Mouse (Mus musculus): ENCODE measurements at regions not wholly inside any gene's neighbourhood (a gene's known extent, or its start where the extent isn't known, plus 50 kb on each side); places are given as distances from the start of the nearest gene placed in this dataset.

DNA sequence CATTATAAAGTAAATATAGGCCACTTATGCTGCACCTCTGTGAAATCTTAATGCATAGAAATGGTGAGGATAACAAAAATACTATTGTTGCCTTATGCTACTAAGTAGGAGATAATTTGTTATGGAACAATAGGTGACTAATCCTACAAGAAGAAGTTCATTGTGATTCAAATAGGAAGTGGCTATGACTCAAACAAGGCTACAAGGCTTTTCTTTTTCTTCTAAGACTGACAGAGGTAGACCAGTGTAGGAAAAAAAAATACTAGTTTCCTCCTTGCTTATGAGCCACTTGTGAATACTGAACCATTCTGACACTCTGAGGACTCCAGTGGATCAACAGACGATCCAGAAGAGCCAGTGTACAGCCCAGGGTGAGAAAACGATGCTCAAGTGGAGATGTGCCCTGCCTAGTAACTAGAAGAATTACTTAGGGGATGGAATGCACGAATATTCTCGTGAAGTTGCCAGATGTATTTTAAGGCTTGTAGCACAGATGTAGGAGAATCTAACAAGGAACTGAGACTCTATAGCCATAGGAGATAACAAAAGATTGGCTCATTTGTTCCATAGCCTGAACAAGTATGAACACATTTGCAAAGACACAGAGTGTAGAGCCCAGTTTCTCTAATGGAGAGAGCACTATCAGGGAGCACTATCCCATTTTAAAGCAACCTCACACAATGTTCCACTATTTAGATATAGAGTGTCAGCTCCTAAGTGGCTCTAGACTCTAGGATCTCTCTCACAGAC lies 60.3 kb downstream of the Fzd1 start:
- Histone ChIP-seq H3K27me3 (ENCODE audit: insufficient read depth, poor library complexity, severe bottlenecking) (no peaks in the 10 kb centered on the region), H3K4me1 (replicated peaks) (no peaks in the 10 kb centered on the region), H3K4me3 (no peak overlapping the region), H3K9me3 (0 out of 2 replicates have a peak, but pooled peaks cover 4% of the 10 kb centered on the region), H3K36me3 (no peaks in the 10 kb centered on the region), H3K27ac (no peak overlapping the region)
- DNase-seq (ENCODE audit: low spot score) = no peak
- 86% methylated on average over 4 of the region's 4 CpGs for WGBS

DNA sequence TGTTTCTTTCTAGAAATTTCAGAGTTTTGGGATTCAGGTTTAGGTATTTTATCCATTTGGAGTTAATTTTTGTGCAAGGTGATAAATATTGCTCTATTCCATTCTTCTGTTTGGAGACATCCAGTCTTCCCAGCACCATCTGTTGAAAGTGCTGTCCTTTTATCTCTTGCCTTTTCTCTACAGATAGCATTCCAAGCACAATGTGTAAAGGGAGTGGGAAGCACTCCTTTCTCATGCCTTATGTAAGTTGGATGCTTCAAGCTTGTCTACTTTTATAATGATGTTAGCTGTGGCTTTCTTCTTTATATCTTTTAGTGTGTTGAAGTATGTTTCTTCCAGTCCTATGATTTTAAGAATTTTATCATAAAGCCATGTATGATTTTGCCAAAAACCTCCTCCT lies 61.1 kb downstream of the Fzd1 start:
- no peaks in the 10 kb centered on the region for H3K36me3 ChIP-seq
- no peak overlapping the region for H3K4me3 ChIP-seq
- 0 out of 2 replicates have a peak, but pooled peaks cover 4% of the 10 kb centered on the region for H3K9me3 ChIP-seq
- no peaks in the 10 kb centered on the region for H3K27me3 ChIP-seq (ENCODE audit: insufficient read depth, poor library complexity, severe bottlenecking)
- no peak overlapping the region for H3K27ac ChIP-seq
- no peaks in the 10 kb centered on the region for H3K4me1 ChIP-seq (replicated peaks)
- DNase-seq (ENCODE audit: low spot score) = no peak

DNA sequence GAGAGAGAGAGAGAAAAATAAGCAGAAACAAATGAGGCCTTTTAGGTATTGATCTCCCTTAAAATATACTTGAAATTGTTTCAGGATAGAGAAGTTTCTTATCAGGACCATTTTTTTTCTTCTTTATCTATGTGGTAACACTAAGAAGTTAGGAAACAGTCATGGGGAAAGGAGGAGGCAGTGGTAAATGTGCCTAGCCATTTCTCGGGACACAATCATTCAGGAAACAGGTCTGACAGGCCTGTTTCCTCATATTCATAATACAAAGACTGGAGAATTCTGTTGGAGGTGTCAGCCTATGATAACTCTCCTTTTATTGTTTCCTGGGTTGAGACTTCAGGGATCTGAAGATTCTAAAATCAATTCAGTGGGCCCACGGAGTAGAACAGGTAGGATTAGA lies 68.7 kb downstream of the Fzd1 start:
- no peak overlapping the region for H3K4me3 ChIP-seq
- WGBS = 87% methylated on average over 2 of the region's 2 CpGs
- H3K27me3 ChIP-seq (ENCODE audit: insufficient read depth, poor library complexity, severe bottlenecking) = no peaks in the 10 kb centered on the region
- H3K36me3 ChIP-seq = no peaks in the 10 kb centered on the region
- no peaks in the 10 kb centered on the region for H3K4me1 ChIP-seq (replicated peaks)
- no peak for DNase-seq (ENCODE audit: low spot score)
- H3K27ac ChIP-seq = no peak overlapping the region
- no peaks in the 10 kb centered on the region for H3K9me3 ChIP-seq

DNA sequence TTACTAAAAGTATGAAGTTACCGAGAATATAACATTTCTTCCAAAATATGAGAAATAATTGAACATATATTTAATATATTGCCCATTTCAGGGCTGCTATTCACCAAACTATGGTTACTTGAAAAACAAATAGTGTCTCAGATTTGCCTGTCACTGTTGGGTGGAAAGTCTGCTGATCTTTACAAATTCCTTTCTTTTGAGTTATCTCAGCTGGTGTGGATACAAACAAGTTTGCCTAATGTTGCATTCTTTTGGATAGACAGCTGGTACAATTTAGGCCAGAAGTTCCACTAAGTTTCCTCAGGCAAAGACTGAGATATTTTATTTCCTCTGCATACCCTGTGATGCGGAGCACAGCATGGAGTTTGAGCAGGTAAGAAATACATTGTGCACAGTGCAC lies 82.5 kb downstream of the Fzd1 start:
- Histone ChIP-seq H3K9me3 (no peaks in the 10 kb centered on the region), H3K27ac (no peak overlapping the region), H3K4me1 (replicated peaks) (no peaks in the 10 kb centered on the region), H3K36me3 (no peaks in the 10 kb centered on the region), H3K4me3 (no peak overlapping the region), H3K27me3 (ENCODE audit: insufficient read depth, poor library complexity, severe bottlenecking) (no peaks in the 10 kb centered on the region)
- DNase-seq (ENCODE audit: low spot score) = no peak
- WGBS = 92% methylated on average over 2 of the region's 2 CpGs

DNA sequence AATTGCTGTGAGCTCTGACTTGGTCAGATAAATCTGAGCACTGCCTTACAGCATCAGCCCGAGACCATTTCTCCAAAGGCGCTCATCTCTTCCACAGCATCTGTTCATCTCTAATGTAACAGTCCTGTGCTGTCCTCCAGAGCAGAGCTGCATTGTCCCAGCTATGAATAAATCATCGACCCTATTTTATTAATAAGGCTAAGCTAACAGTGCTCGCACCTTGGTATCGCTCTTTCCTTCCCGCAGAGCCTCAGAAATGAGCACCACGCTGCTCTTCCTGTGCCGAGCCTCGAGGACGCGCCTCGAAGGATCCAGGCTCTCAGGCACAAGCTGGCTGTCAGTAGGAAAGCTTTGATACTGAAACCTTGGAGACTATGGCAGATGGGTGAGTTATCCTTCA lies 91.5 kb downstream of the Fzd1 start:
- Histone ChIP-seq H3K4me3 (no peak overlapping the region), H3K9me3 (no peaks in the 10 kb centered on the region), H3K27ac (no peak overlapping the region), H3K36me3 (no peaks in the 10 kb centered on the region), H3K27me3 (ENCODE audit: insufficient read depth, poor library complexity, severe bottlenecking) (no peaks in the 10 kb centered on the region), H3K4me1 (replicated peaks) (0 out of 2 replicates have a peak, but pooled peaks cover 5% of the 10 kb centered on the region)
- DNase-seq (ENCODE audit: low spot score) = no peak
- 77% methylated on average over 12 of the region's 12 CpGs for WGBS

DNA sequence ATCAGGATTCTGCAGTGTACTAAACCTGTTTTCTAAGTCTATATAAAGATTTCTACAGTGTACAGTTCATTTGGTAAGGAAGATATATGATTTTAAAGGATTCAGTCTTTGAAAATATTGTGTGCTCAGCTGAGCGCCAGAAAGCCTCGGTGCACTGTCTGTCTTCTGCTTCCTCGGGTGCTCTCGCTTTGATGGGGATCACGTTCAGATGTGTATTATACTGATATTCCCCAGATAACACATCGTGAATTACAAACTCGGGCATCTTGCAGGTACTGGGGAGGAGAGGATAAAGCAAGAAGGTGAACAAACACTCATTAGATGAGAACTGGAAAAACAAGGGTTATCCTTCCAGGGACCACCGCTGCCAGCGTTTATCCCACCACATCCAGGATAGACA lies 91.9 kb downstream of the Fzd1 start:
- 86% methylated on average over 9 of the region's 9 CpGs for WGBS
- 0 out of 2 replicates have a peak, but pooled peaks cover 6% of the 10 kb centered on the region for H3K4me1 ChIP-seq (replicated peaks)
- no peak overlapping the region for H3K4me3 ChIP-seq
- H3K36me3 ChIP-seq = no peaks in the 10 kb centered on the region
- no peak for DNase-seq (ENCODE audit: low spot score)
- no peaks in the 10 kb centered on the region for H3K9me3 ChIP-seq
- H3K27ac ChIP-seq = no peak overlapping the region
- no peaks in the 10 kb centered on the region for H3K27me3 ChIP-seq (ENCODE audit: insufficient read depth, poor library complexity, severe bottlenecking)

DNA sequence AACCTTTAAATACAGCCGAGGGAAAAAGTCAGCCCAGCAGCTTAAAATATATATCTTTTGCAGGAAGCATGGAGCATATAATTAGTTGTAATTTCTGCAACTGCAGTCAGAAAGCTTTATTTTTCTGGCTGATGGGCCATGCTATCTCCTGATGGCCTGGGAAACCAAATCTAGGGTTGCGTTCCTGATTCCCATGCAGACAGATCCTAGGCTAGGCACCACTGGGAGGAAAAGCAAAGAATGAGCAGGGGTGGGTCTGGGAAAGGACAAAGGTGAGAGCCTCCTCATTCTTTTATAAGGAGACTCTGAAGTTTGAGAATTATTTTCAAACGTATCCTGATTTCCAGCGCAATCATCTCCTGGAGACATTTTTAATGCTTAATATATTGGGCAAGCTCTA lies 92.9 kb downstream of the Fzd1 start:
- Histone ChIP-seq H3K36me3 (no peaks in the 10 kb centered on the region), H3K4me1 (replicated peaks) (0 out of 2 replicates have a peak, but pooled peaks cover 6% of the 10 kb centered on the region), H3K4me3 (no peak overlapping the region), H3K9me3 (no peaks in the 10 kb centered on the region), H3K27me3 (ENCODE audit: insufficient read depth, poor library complexity, severe bottlenecking) (no peaks in the 10 kb centered on the region), H3K27ac (no peak overlapping the region)
- WGBS = 88% methylated on average over 4 of the region's 4 CpGs
- no peak for DNase-seq (ENCODE audit: low spot score)

DNA sequence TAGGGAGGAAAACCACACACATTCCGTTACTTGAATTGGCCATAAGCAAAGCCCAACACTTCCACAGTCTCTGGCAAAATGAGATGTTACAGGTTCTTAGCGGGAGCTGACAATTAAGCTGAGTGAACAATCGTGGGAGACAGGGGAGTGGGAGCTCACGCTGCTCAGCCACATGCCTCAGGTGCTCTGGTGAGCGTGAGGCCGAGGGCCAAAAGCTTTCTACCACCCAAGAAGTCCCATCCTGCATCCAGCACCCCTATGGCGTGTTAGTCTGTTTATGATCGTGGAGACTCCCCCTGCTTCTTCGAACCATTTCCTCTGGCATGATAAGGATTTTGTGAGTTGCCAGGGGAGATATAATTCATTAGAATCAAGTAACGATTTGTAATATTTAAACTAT lies 93.3 kb downstream of the Fzd1 start:
- Histone ChIP-seq H3K4me3 (no peak overlapping the region), H3K9me3 (no peaks in the 10 kb centered on the region), H3K4me1 (replicated peaks) (0 out of 2 replicates have a peak, but pooled peaks cover 6% of the 10 kb centered on the region), H3K27ac (no peak overlapping the region), H3K27me3 (ENCODE audit: insufficient read depth, poor library complexity, severe bottlenecking) (no peaks in the 10 kb centered on the region), H3K36me3 (no peaks in the 10 kb centered on the region)
- DNase-seq (ENCODE audit: low spot score) = no peak
- 75% methylated on average over 10 of the region's 10 CpGs for WGBS

DNA sequence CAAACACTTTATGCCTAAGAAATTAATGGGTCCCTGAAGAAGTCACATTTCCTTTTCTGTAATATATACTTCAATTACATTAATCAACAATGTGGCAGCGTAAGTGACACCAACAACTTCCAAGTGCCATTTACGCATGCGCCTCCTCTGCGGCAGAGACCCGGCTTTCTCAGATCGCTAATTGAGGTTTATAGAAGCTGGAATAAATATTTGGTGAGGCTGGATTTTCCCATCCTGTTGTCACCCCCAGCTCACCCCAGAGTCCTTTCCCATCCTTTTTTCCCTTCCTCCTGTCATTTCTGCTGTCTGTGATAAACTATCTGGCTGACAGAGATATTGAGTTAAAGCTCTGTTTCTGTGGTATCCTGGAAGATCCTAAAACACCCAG lies 95.6 kb downstream of the Fzd1 start:
- H3K27ac ChIP-seq = no peak overlapping the region
- 86% methylated on average over 6 of the region's 6 CpGs for WGBS
- H3K4me1 ChIP-seq (replicated peaks) = 0 out of 2 replicates have a peak, but pooled peaks cover 6% of the 10 kb centered on the region
- peaks cover 7% of the 10 kb centered on the region for H3K9me3 ChIP-seq
- H3K27me3 ChIP-seq (ENCODE audit: insufficient read depth, poor library complexity, severe bottlenecking) = no peaks in the 10 kb centered on the region
- H3K4me3 ChIP-seq = no peak overlapping the region
- no peaks in the 10 kb centered on the region for H3K36me3 ChIP-seq
- DNase-seq (ENCODE audit: low spot score) = no peak

DNA sequence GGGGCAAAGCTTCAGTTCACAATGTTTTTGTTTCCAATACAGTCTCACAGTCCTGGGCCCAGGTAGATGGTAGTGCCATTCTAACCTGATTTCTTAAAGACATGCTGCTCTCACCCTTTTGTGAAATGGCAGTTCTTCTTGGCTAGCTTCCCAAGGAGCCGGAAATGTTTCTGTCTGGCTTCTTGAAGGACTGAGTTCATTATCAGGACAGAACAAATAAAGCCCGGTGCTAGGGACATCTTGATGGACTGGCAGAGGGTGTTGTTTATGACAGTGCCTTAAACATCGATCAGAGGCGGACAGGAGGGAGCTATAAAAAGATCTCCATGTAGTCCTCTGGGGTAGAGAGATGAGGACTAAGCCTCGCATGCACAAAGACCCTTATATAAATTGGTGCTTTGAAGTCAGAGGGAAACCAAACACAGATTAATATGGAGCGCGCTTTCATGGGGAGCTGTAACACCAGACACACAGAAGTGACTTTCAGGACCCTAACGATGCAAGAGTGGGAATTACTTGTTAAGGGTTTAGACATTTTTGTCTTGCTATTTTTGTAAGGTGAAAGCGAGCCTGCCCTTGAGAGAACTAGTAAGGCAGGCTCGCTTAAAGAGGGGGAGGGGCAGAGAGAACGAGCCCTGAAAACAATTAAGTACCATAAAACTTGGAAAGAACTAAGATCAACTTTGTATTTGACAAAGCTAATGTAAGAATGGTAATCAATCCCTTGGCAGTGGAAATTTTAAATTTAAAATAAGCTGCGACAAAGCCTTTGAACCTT lies 96.2 kb downstream of the Fzd1 start:
- WGBS = 77% methylated on average over 12 of the region's 12 CpGs
- Histone ChIP-seq H3K4me3 (no peak overlapping the region), H3K27me3 (ENCODE audit: insufficient read depth, poor library complexity, severe bottlenecking) (no peaks in the 10 kb centered on the region), H3K36me3 (no peaks in the 10 kb centered on the region), H3K9me3 (peaks cover 10% of the 10 kb centered on the region), H3K4me1 (replicated peaks) (0 out of 2 replicates have a peak, but pooled peaks cover 6% of the 10 kb centered on the region), H3K27ac (no peak overlapping the region)
- no peak for DNase-seq (ENCODE audit: low spot score)

DNA sequence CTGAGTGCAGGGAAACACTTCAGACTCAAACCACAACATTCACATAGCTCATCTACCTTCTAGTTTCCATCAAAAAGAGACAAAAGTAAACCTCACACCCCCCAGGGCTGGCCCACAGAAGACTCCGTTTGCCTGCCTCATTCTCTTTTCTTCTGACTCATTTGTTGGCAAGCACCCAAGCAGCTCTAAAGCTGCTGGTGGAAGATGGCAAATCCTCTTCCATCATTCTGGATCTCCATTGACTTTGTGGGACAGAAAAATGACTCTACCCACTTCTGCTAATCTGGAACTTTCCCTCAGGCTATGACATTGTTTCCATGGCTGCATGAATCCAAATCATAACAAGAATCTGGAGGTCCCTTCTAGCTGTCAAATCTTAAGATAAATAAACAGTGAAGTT lies 99.9 kb downstream of the Fzd1 start:
- H3K4me3 ChIP-seq = no peak overlapping the region
- 0 out of 2 replicates have a peak, but pooled peaks cover 6% of the 10 kb centered on the region for H3K4me1 ChIP-seq (replicated peaks)
- no peak for DNase-seq (ENCODE audit: low spot score)
- no peaks in the 10 kb centered on the region for H3K36me3 ChIP-seq
- peaks cover 10% of the 10 kb centered on the region for H3K9me3 ChIP-seq
- 71% methylated on average over 1 of the region's 1 CpGs for WGBS
- H3K27me3 ChIP-seq (ENCODE audit: insufficient read depth, poor library complexity, severe bottlenecking) = no peaks in the 10 kb centered on the region
- no peak overlapping the region for H3K27ac ChIP-seq

DNA sequence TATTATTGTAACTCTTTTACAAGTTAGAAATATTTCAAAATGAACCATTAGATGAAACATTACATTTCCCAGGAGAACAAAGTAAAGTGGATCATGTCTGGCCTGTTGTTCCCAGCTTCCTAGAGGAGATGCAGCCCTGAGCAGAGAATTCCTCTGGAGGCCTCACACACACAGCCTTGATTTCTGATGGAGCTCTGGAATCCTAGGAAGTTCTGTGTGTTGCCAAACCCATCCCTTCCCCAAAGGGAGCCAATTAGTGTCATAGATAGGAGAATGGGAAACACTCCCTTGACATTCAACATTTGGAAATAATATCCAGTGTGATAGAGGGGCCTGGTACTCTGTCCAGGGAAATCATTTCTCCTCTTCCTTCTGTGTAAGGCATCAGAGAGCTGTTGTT lies 103.6 kb downstream of the Fzd1 start:
- peaks cover 10% of the 10 kb centered on the region for H3K9me3 ChIP-seq
- no peak overlapping the region for H3K4me3 ChIP-seq
- DNase-seq (ENCODE audit: low spot score) = no peak
- no peak overlapping the region for H3K27ac ChIP-seq
- no peaks in the 10 kb centered on the region for H3K27me3 ChIP-seq (ENCODE audit: insufficient read depth, poor library complexity, severe bottlenecking)
- no peaks in the 10 kb centered on the region for H3K36me3 ChIP-seq
- H3K4me1 ChIP-seq (replicated peaks) = peaks cover 19% of the 10 kb centered on the region

DNA sequence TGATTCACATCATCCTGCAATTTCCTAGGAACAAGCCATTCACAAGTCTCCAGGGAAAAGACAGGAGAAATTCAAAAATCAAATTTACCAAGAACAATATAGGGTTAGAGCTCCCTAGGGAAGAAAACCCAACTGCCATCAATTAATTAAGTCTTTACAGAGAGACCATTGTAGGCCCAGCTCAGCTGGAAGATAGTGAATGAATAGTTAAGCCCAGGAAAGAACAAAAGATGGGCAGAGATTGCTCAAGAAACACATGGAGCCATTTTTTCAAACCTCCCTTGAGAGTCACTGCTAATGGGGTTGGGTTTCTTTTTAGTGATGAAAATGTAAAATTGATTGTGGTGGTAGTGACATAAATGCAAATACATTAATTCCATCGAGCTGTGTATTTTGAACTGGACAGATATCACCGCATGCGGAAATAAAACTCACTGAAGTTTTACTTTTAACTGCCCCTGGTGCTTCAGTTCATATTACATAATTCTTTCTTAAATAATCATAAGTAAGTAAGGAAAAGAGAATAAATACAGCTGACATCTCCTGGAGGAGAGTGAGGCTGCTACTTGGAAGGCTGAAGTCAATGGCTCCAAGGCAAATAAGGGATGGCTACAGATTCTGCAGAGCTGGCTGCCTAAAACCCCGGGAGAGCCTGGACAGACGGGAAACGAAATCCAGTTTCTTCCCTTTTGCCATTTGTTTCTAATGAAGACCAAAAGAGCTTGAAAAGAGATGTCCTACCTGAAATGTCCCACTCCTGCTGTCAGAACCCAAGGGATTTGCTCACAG lies 106.5 kb downstream of the Fzd1 start:
- WGBS = 59% methylated on average over 6 of the region's 6 CpGs
- peak; percentile 10 for DNase-seq (ENCODE audit: low spot score)
- Histone ChIP-seq H3K27ac (peak overlapping the region; percentile 54), H3K36me3 (no peaks in the 10 kb centered on the region), H3K4me1 (replicated peaks) (peaks cover 19% of the 10 kb centered on the region), H3K9me3 (no peaks in the 10 kb centered on the region), H3K4me3 (no peak overlapping the region), H3K27me3 (ENCODE audit: insufficient read depth, poor library complexity, severe bottlenecking) (peaks cover 7% of the 10 kb centered on the region; the same call in 1 of the 2 replicates)
